Mouse (Mus musculus) hindbrain, embryonic 16.5 days (tissue): Measurements from ENCODE around the gene Ykt6. TPM values are rescaled to one million over a fixed set of nuclear protein-coding genes. Genes with fewer than 3 reads are reported as not detected.

ENCODE experiments used
- ATAC-seq: fragments of 200-750 bp; cut with Nextera tagmentation; 2 replicates; pipeline ENCODE4 v1.8.0; 2017; ENCODE audit warnings: moderate TSS enrichment, moderate library complexity
- H3K27ac ChIP-seq: fragments of 300-500 bp; sonication (generic); 2 replicates; pipeline ENCODE4 v1.5.1; 2014; ENCODE audit warnings: low read depth, mild to moderate bottlenecking, control low read depth, low read length, moderate library complexity
- H3K27me3 ChIP-seq: fragments of 300-500 bp; sonication (generic); replicated peaks from 2 replicates; pipeline ENCODE4 v1.6.1; 2014; ENCODE audit warnings: low read length; ENCODE audit not compliant: control insufficient read depth, insufficient read depth
- H3K36me3 ChIP-seq: fragments of 300-500 bp; sonication (generic); 2 replicates; pipeline ENCODE4 v1.6.1; 2014; ENCODE audit warnings: mild to moderate bottlenecking, low read length, moderate library complexity, mixed read lengths; ENCODE audit not compliant: control insufficient read depth, insufficient read depth
- H3K4me1 ChIP-seq: fragments of 300-500 bp; sonication (generic); 2 replicates; pipeline ENCODE4 v1.6.1; 2014; ENCODE audit warnings: low read depth, low read length; ENCODE audit not compliant: control insufficient read depth, insufficient read depth
- H3K4me2 ChIP-seq: fragments of 300-500 bp; sonication (generic); 2 replicates; pipeline ENCODE4 v1.6.1; 2014; ENCODE audit warnings: mild to moderate bottlenecking, low read length, control low read depth, moderate library complexity
- H3K4me3 ChIP-seq: fragments of 300-500 bp; sonication (generic); 2 replicates; pipeline ENCODE4 v1.5.1; 2014; ENCODE audit warnings: mild to moderate bottlenecking, low read length, control low read depth, moderate library complexity
- H3K9ac ChIP-seq: fragments of 300-500 bp; sonication (generic); 2 replicates; pipeline ENCODE4 v1.6.1; 2014; ENCODE audit warnings: low read depth, mild to moderate bottlenecking, control low read depth, low read length, moderate library complexity
- H3K9me3 ChIP-seq: fragments of 300-500 bp; sonication (generic); 2 replicates; pipeline ENCODE4 v1.6.1; 2014; ENCODE audit warnings: mild to moderate bottlenecking, low read length, moderate library complexity; ENCODE audit not compliant: control insufficient read depth
- WGBS: fragments of 180-500 bp; shearing (Covaris S2); extraction: QIAGEN DNeasy Blood & Tissue Kit; methylation state at CpG from one replicate; pipeline ENCODE4 v1.1.7; 2014; 5-methylcytosine and 5-hydroxymethylcytosine counted together
- polyA plus RNA-seq: library from polyadenylated mRNA; unstranded; fragments of >200 nt; fragmentation: Nextera tagmentation; extraction: Ambion mirVana; gene quantifications from 2 replicates; pipeline ENCODE4 v1.2.1, GENCODE M21; 2015

Gene Ykt6
- polyA plus RNA-seq, 1 experiment from 2014 or later = 98.9 TPM

GRCm38 (mm10) chr11:5945096-5945495, 10.4 kb upstream of the Ykt6 start:
- Histone ChIP-seq H3K4me3 (no peak overlapping the region), H3K27ac (no peak overlapping the region), H3K27me3 (no peaks in the 10 kb centered on the region), H3K4me1 (no peaks in the 10 kb centered on the region; the same call in none of the 2 replicates), H3K4me2 (no peak overlapping the region), H3K9ac (peak overlapping the region; percentile 13; the same call in 1 of the 2 replicates), H3K9me3 (no peaks in the 10 kb centered on the region), H3K36me3 (no peaks in the 10 kb centered on the region)
- 79% methylated on average over 2 of the region's 2 CpGs for WGBS
- ATAC-seq = no peak

GRCm38 (mm10) chr11:5947796-5948195, 7.7 kb upstream of the Ykt6 start:
- 75% methylated on average over 4 of the region's 4 CpGs for WGBS

GRCm38 (mm10) chr11:5948546-5949250, 6.8 kb upstream of the Ykt6 start:
- peak overlapping the region; percentile 17; the same call in 1 of the 2 replicates for H3K9ac ChIP-seq
- no peak overlapping the region for H3K27ac ChIP-seq
- H3K4me1 ChIP-seq = no peaks in the 10 kb centered on the region; the same call in none of the 2 replicates
- H3K4me3 ChIP-seq = no peak overlapping the region
- no peaks in the 10 kb centered on the region for H3K27me3 ChIP-seq
- ATAC-seq = no peak
- H3K9me3 ChIP-seq = no peaks in the 10 kb centered on the region
- WGBS = 58% methylated on average over 10 of the region's 10 CpGs
- H3K36me3 ChIP-seq = no peaks in the 10 kb centered on the region
- no peak overlapping the region for H3K4me2 ChIP-seq

More at GRCm38 (mm10) chr11:5947796-5948195, 7.7 kb upstream of the Ykt6 start:
- no peak overlapping the region; the same call in 1 of the 2 replicates for H3K9ac ChIP-seq
- no peak overlapping the region for H3K4me2 ChIP-seq
- no peaks in the 10 kb centered on the region for H3K36me3 ChIP-seq
- H3K4me3 ChIP-seq = no peak overlapping the region
- no peaks in the 10 kb centered on the region for H3K27me3 ChIP-seq
- no peak for ATAC-seq
- H3K9me3 ChIP-seq = no peaks in the 10 kb centered on the region
- H3K27ac ChIP-seq = no peak overlapping the region
- H3K4me1 ChIP-seq = no peaks in the 10 kb centered on the region; the same call in none of the 2 replicates

- Histone ChIP-seq H3K9ac (no peak within 1 kb of the TSS; the same call in 1 of the 2 replicates), H3K4me2 (no peak within 1 kb of the TSS), H3K27me3 (no peaks in the 10 kb centered on the region), H3K4me3 (no peak within 1 kb of the TSS), H3K4me1 (peaks cover 1% of the 10 kb centered on the region), H3K9me3 (no peaks in the 10 kb centered on the region), H3K27ac (no peak within 1 kb of the TSS), H3K36me3 (no peaks in the 10 kb centered on the region)
- WGBS = 49% methylated on average over 8 of the region's 8 CpGs
- peak; percentile 61 for ATAC-seq
These were observed 5.7 kb upstream of the Ykt6 start, which contains the start of gene Gck for GRCm38 (mm10) chr11:5949586-5950352. Gck (minus strand) TSS chr11:5950081.

- 84% methylated on average over 5 of the region's 5 CpGs for WGBS
- no peak overlapping the region for H3K27ac ChIP-seq
These were observed 3.0 kb upstream of the Ykt6 start for GRCm38 (mm10) chr11:5952501-5952900.

GRCm38 (mm10) chr11:5953130-5953765, 2.2 kb upstream of the Ykt6 start:
- Histone ChIP-seq H3K9me3 (no peaks in the 10 kb centered on the region), H3K4me2 (no peak overlapping the region), H3K9ac (no peak overlapping the region), H3K4me3 (no peak overlapping the region), H3K27me3 (no peaks in the 10 kb centered on the region), H3K27ac (no peak overlapping the region), H3K4me1 (peaks cover 19% of the 10 kb centered on the region), H3K36me3 (no peaks in the 10 kb centered on the region)
- no peak for ATAC-seq
- WGBS = 24% methylated on average over 8 of the region's 8 CpGs

More at GRCm38 (mm10) chr11:5952501-5952900, 3.0 kb upstream of the Ykt6 start:
- no peak for ATAC-seq
- H3K4me2 ChIP-seq = no peak overlapping the region
- H3K9me3 ChIP-seq = no peaks in the 10 kb centered on the region
- peaks cover 16% of the 10 kb centered on the region for H3K4me1 ChIP-seq
- H3K36me3 ChIP-seq = no peaks in the 10 kb centered on the region
- H3K9ac ChIP-seq = no peak overlapping the region
- H3K4me3 ChIP-seq = no peak overlapping the region
- H3K27me3 ChIP-seq = no peaks in the 10 kb centered on the region

- Histone ChIP-seq H3K4me3 (no peak overlapping the region), H3K4me2 (no peak overlapping the region; the same call in 1 of the 2 replicates), H3K4me1 (peaks cover 19% of the 10 kb centered on the region), H3K36me3 (no peaks in the 10 kb centered on the region), H3K27me3 (no peaks in the 10 kb centered on the region), H3K27ac (no peak overlapping the region), H3K9ac (no peak overlapping the region), H3K9me3 (no peaks in the 10 kb centered on the region)
- ATAC-seq = no peak
- 83% methylated on average over 5 of the region's 5 CpGs for WGBS
These were observed 1.1 kb upstream of the Ykt6 start for GRCm38 (mm10) chr11:5954435-5954834.

GRCm38 (mm10) chr11:5954965-5955504, 458 bp upstream of the Ykt6 start:
- H3K9me3 ChIP-seq = no peaks in the 10 kb centered on the region
- peak overlapping the region; percentile 94 for H3K27ac ChIP-seq
- no peak; the same call in none of the 2 replicates for ATAC-seq
- peaks cover 19% of the 10 kb centered on the region for H3K4me1 ChIP-seq
- no peaks in the 10 kb centered on the region for H3K27me3 ChIP-seq
- peak overlapping the region; percentile 71 for H3K4me3 ChIP-seq
- H3K36me3 ChIP-seq = no peaks in the 10 kb centered on the region
- 4% methylated on average over 7 of the region's 7 CpGs for WGBS
- peak overlapping the region; percentile 86 for H3K9ac ChIP-seq
- H3K4me2 ChIP-seq = peak overlapping the region; percentile 70
